Mouse (Mus musculus): ENCODE results near the gene Muc20.
A peak's percentile ranks its signal among the peaks of the same experiment; 100 is the strongest.

The Muc20 gene

DNA sequence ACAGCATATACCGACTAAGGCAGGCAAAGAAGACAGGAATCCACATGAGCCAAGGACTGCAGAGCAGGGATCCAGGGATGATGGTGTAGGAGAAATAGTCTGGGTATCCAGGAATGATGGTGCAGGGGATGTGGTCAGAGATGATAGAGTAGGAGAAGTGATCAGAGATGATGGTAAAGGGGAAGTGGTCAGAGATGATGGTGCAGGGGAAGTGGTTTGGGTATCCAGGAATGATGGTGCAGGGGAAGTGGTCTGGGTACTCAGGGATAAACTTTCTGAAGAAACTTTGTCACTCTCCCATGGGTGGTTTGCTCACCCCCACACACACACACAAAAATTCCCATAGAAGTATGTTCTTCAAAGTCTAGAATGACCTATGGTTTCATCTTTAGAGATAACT, 2.1 kb downstream of the Muc20 start:
- DNase-seq: no peak

DNA sequence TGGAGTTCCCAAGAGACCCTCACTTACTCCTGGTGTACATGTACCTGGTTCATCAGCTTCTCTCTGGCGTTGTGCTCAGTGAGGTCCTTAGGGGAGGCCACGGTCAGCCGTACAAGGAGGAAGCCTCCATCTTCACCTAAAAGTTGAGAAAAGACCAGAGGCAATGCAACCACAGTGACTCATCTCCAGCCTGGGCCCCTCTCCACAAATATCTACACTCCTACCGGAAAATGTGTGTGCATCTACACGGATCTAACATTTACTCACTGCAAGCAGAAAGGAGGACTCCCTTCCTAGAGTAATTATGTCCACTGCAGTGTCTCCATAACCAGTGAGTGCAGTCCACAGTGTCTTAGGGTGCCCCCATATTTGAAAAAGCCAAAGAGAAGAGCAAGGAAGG, 7.2 kb downstream of the Muc20 start:
- DNase-seq: no peak

DNA sequence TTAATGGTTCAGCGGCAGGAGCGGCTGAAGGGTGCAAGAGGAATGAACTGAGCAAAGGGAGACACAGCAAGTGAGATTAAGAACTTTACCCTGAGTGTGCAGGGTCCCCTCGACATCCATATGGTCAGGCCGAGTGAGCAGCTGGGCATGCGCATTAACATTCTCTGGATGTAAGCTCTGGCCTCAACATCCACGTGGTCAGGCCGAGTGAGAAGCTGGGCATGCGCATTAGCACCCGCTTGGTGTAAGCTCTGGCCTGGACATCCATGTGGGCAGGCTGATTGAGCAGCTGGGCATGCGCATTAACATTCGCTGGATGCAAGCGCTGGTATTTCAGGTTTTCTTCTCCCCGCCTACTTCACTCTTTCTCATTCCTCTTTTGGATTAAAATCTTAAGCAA, 12.4 kb downstream of the Muc20 start:
- no peak for DNase-seq

DNA sequence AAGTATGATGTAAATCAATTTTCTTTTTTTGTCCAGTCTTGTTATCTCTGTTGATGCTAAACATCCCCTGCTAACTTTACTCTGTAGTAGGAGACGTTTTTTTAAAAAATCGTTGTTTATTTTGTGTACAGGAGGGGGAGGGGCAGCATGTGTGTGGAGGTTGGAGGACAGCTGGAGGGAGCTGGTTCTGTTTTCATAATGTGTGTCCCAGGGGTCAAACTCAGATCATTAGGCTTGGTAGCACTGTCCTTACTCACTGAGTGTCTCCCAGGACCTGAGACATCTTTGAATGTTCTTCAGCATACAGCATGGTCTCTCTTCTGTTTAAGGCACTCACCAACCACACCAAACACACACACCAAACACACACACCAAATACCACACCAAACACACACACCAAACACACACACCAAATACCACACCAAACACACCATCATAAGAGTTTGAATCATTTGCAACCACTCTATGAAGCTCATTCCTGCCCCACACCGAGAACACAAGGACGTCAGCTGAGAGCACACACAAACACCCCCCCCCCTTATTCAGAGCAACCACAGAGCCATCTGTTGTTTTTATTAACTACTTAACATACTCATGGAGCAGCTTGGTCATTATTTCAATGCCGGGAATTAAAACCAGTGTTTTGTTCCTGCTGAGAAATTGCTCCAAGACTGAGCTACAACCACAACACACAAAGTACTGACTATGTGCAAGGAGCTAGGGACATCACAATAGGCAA, 13.7 kb downstream of the Muc20 start:
- no peak for DNase-seq

DNA sequence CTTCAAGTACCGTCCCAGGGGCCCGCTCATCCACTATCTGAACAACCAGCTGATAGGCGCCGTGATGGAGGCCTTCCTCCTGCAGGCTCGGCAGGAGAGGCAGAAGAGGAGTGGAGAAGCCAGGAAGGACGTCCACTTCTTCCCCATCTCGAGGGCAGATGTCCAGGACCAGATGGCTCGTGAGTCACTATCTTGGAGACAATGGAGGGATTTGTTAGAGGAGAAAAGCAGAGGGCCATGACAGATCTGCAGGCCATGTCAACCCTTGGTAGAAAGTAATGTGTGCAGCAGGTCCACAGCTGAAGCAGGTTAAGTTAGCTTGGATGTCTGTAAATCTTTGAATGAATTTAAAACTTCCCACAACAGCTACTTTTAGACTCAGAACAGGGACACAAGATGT, 18.3 kb downstream of the Muc20 start:
- DNase-seq: peak; percentile 10 to 11

DNA sequence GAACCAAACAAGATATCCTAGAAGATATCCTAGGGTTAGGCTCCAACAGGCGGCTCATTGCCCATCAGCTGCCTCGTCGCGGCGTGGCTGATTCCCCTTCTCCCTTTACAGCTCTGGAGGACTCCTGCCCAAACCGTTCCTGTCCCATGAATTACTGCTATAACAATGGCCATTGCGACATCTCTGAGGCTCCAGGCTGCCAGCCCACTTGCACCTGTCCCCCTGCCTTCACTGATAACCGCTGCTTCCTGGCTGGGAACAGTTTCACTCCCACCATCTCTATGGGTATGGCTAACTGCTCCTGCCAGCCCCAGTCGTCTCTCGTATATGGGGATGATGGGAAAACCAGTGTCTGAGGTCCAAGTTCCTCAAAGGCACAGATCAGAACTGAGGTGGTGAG, 20.6 kb downstream of the Muc20 start:
- DNase-seq: no peak

DNA sequence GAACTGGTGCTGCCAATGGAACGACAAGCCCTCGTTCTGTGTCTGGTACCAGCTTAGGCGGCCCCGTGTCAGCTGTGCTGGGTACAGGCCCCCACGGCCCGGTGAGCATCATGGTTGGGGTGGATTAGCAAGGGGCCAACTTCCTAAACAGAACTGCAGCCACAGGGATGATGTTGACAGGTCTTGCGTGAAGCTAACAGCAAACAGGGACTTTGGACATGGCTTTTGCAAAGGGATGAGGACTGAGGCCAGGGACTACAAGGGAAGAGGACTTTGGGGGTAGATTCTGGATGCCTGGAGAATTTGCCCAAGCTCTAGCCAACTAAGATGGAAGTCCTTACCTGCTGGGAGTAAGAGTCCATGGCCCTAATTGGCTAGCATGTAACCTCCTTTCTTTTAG, 30.3 kb downstream of the Muc20 start:
- DNase-seq: no peak

DNA sequence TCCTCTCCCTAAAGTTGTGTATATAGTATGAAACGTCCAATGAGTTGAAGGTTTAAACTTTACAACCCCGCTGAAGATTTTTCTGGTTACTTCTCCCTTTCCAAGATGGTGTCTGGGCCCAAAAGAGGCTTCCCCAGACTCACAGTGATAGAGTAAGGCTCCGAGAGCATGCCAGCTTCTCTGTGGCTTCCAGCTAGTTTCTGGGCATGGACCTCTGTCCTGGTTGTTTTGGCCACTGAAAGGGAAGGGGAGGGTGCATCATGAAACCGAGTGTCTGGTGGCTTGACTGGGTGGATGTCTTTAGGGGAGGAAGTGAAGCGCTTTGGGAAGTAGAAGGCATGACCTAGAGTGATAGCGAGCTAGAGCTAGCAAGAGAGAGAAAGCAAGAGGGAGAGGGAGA, 32.3 kb downstream of the Muc20 start:
- DNase-seq: no peak

DNA sequence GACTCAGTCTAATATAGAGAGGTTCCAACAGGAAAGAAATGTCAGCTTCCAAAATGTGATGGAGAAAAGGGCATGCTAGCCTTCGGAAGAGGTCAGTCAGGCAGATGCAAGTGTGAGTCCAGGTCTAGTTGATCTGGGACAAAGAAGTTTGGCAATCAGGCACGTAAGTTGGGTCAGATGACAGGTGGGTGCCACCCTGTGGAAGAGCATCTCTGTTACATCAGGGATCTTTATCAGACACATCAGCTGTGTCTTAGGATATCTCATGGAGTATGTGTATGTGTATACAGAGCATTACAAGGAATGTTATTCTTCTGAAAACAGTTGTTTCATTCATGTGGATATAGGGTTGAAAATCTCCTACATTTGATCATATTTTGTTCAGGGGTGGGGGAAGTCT, 32.7 kb downstream of the Muc20 start:
- no peak for DNase-seq

DNA sequence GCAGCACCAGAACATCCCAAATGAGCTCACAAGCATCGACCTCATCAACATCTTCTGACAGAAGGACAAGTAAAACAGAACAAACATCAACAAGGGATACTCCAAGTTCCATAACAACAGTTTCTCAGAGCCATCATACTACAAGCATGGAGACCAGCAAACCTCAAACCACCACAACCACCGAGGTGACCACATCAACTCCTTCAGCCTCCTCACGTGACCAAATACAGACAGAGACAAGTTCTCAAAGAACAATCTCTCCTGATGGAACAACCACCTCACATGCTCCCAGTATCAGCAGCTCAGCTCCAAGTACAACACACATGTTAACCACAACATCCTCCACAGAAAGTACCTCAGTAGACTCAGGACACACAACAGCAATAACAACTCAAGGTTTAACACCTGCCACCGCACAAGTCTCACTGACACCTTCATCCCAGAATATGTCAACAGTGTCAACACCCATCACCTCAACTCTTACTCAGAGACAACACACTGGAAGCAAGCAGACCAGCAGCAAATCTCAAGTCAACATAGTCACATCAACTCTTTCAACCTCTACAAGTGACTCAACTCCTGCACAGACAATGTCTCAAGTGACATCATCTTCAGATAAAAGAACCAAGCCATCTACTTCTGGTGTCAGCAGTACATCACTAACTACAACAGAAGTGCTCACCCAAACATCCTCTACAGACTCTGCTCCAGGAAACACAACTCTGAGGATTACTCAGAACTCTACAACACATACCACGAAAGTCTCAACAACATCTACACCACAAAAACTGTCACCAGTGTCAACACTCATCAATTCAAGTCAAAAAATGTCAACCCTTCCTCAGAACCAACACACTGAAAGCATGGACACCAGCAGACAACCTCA, 46.8 kb downstream of the Muc20 start:
- DNase-seq: no peak

DNA sequence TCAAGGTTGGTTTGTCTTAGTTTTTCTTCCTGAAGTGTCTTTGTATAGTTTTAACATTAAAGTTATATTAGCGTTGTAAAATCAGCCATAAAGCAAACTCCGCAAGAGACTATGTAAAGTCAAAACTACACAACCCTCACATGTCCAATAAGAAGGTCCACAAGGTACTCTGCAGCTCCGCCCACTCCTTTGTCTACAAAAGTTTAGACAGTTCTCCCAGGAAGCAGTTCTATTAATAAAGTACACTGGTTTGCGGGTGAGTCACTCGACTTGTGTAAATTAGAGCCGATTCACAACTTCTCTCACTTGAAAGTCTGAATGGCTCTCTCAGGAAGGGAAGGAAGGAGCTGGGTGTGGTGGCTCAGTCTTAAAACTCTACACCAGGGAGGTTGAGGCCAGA, 51.4 kb downstream of the Muc20 start:
- DNase-seq: no peak

DNA sequence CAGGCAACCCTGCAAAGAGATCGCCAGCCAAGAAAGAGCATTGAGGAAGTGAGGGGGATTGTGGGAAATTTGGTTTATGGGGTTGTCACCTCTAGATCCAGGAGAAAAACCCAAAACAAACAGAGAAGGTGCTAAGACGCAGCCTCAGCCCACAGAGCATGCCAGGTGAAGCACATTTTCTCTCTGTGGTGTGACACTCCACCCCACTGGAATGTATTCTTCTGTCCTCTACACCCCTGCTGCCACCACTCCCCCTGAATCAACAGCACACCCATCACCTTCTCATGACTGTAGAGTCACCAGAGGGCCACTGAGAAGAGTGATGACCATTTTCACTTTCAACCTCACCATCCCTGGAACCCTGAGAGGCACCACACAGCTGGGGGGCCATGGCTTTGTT, 54.5 kb downstream of the Muc20 start:
- no peak for DNase-seq

DNA sequence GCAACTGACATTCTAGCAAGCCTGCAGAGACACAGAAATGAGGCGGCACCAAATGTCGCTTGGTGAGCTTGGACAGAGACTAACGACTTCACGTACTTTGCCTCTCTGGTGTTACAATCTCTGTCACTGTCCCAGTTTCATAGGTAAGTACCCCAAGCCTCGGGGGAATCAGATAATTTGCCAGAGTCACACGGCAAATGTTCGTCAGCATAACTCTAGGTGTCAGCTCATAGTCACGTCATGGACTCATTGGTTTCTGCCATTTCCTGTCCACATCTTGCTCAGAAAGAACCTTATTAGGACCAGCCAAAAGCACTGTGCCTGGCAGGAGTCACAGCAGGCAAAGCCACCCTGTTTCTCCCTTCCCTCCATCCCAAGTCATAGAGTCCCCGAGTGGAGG, 55.9 kb downstream of the Muc20 start:
- no peak for DNase-seq

DNA sequence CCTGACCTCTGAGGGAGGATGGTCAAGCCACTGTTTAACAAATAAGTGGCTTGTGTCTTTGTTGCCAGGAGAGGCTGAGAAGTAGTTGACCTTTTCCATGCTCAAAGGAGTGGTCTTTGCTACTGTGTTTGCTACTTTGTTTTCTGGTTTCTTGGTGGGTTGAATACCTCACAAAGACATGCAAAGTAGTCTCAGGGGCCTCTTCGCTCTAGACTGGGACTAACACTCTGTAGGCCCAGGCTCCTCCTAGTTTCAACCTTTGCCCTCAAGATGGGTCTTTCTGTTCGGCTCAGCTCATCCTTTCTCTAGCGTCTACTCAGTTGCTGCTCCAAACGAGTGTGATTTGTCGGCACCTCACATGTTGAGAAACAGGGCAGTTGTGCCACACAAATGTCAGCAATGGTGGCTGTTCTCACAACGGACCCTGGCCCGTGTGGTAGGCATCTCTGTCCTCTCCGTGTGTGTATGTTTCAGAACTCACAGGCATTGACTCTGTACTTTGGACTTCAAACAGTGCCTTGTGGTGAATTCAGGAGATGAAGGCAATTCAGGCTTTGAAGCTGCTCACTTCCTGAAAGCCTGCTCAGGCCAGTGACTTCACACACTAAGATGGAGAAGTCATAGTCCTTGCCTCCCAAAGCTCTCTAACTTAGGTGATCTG, 57.1 kb downstream of the Muc20 start:
- DNase-seq: no peak

DNA sequence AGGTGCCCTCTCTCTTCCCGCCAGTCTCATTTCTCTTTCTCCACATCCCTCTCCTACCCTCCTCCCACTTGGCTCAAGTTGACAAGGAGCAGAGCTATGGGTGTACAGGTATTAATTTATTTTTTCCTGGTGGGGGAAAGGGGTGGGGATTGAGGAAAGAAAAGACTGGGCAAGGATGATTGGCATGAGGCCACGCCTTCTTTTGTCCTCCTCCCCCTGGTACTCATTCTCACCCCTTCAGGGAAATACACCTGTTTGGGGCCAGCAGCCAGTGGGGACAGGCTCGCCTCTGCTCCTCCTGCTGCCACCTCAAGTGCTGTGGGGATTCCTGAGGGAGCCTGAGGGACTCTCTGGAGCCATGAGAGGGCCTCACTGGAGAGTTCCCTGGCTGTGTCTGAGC, 61.2 kb downstream of the Muc20 start:
- no peak for DNase-seq

DNA sequence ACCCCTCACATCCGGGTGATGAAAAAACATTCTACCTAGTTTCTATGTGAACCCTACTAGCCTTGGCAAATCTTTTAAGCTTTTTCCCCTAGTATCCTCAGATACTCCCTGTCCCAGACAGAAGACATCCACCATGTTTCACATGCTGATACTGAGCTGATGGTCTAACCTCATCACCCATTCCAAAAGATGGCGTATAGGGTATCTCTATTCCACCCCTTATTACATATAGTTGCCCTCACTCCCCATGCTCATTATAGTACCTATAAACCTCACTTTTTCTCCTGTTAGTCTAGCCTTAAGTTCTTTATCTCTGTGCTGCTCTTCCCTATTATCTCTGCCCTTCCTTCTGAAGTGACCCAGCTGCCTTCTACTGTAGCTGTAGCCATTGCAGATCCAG, 61.6 kb downstream of the Muc20 start, which contains the start of gene Muc4:
Muc4 (plus strand) TSS at position 301 of the 400 bp plus-strand sequence.
- DNase-seq: no peak

DNA sequence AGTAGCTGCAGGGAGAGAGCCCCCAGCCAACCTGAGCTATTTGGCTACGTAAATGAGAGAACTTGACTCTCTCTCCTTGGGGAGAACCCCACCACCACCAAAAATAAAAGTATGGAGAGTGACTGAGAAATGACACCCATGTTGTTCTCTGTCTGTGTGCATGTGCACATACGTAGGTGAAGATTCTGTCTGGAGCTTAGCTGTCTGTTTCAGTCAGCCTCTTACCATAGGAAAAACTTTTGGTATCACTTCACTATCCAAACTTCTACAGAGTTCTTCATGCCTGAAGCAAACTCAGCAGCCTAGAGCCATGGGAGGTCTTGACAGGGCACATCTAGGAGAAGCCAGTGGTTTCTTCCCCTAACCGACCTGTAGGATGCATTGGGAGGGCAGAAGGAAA, 64.0 kb downstream of the Muc20 start:
- no peak for DNase-seq

DNA sequence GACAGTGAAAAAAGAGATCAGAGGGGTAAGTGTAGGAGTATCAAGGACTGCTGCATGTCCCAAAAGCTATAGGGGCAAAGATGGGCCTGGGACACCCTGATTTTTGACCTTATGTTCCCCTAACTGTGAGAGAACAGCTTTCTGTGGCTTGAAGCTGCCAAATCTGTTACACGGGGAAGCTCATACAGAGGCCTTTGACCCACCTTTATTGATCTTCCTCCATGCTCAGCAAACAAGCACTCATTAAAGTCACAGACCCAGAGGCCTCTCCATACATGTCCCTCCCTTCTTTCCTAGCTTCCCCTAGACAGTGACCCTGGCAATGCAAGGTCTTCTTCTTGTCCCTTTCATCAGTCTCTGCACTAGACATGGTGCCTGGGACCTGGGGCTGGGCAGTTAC, 68.5 kb downstream of the Muc20 start:
- DNase-seq: no peak

DNA sequence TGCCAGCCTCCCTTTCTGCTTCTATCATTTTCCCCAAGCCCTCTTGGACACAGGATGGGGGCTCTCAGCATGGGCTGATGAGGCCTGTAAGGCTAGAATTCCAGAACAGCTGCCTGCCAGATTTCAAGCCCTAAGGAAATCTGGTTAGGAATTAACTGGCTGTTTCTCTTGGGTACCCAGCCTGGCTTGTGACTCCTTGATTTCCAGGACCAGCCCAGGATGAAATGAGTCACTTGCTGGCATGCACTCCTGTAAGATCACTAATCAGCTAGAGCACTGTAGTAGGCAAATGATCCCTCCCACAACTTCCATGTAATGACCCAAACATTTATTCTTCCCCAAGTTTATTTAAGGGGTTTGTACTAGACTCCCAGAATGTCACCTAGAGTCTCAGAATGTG, 69.0 kb downstream of the Muc20 start:
- no peak for DNase-seq

All from cerebellum, postnatal 36 days (tissue).